Mouse (Mus musculus): Measurements from ENCODE around the gene Snd1. TPM values are rescaled to one million over a fixed set of nuclear protein-coding genes. Genes with fewer than 3 reads are reported as not detected.
A peak's percentile ranks its signal among the peaks of the same experiment; 100 is the strongest.

Gene Snd1
- total and polyA plus RNA-seq, 3 experiments, result 97.4 to 153 (median 109) TPM

GRCm38 (mm10) chr6:28754127-28754898 is 279.4 kb downstream of the Snd1 start:
- Histone ChIP-seq H3K9me3 (replicated peaks) (no peaks in the 10 kb centered on the region), H3K4me3 (ENCODE audit: low read depth, low read length) (no peak overlapping the region), H3K4me1 (ENCODE audit: insufficient read depth, low read depth, low read length) (peaks cover 18% of the 10 kb centered on the region), H3K36me3 (replicated peaks) (peaks cover 84% of the 10 kb centered on the region), H3K27me3 (ENCODE audit: insufficient read depth, low read length) (no peaks in the 10 kb centered on the region)
- ATAC-seq (ENCODE audit: extremely low read depth, insufficient number of reproducible peaks, low FRiP score, poor library complexity, severe bottlenecking), result peak; percentile 70
- TF ChIP-seq CTCF (IDR thresholded peaks at IDR 0.05; ENCODE audit: low read depth, low read length), result no peak
- no peak for TF ChIP-seq GATA2 (IDR thresholded peaks at IDR 0.05; ENCODE audit: borderline replicate concordance, low read depth, low read length)
- TF ChIP-seq TAL1 (conservative IDR thresholded peaks at IDR 0.05; ENCODE audit: low read depth, low read length), result no peak
- no peak for TF ChIP-seq POLR2AphosphoS5 (IDR thresholded peaks at IDR 0.05; ENCODE audit: insufficient replicate concordance, low read depth, low read length)
- TF ChIP-seq GATA1 (IDR thresholded peaks at IDR 0.05; ENCODE audit: borderline replicate concordance, low read length), result no peak
- DNase-seq (ENCODE audit: low spot score), result no peak

- Histone ChIP-seq H3K9me3 (replicated peaks) (no peaks in the 10 kb centered on the region), H3K36me3 (replicated peaks) (peaks cover 83% of the 10 kb centered on the region), H3K4me3 (ENCODE audit: low read depth, low read length) (no peak overlapping the region), H3K27me3 (ENCODE audit: insufficient read depth, low read length) (no peaks in the 10 kb centered on the region), H3K4me1 (ENCODE audit: insufficient read depth, low read depth, low read length) (peaks cover 18% of the 10 kb centered on the region)
- TF ChIP-seq TAL1 (conservative IDR thresholded peaks at IDR 0.05; ENCODE audit: low read depth, low read length), result no peak
- TF ChIP-seq POLR2AphosphoS5 (IDR thresholded peaks at IDR 0.05; ENCODE audit: insufficient replicate concordance, low read depth, low read length), result no peak
- no peak for TF ChIP-seq CTCF (IDR thresholded peaks at IDR 0.05; ENCODE audit: low read depth, low read length)
- no peak for TF ChIP-seq GATA1 (IDR thresholded peaks at IDR 0.05; ENCODE audit: borderline replicate concordance, low read length)
- TF ChIP-seq GATA2 (IDR thresholded peaks at IDR 0.05; ENCODE audit: borderline replicate concordance, low read depth, low read length), result no peak
- DNase-seq (ENCODE audit: low spot score) (no peak), ATAC-seq (ENCODE audit: extremely low read depth, insufficient number of reproducible peaks, low FRiP score, poor library complexity, severe bottlenecking) (no peak)
Observed at GRCm38 (mm10) chr6:28756306-28757018, 281.5 kb downstream of the Snd1 start.

GRCm38 (mm10) chr6:28758293-28758692 is 283.4 kb downstream of the Snd1 start:
- ATAC-seq (ENCODE audit: extremely low read depth, insufficient number of reproducible peaks, low FRiP score, poor library complexity, severe bottlenecking), result no peak
- no peak for DNase-seq (ENCODE audit: low spot score)
- no peaks in the 10 kb centered on the region for H3K27me3 ChIP-seq (ENCODE audit: insufficient read depth, low read length)
- H3K9me3 ChIP-seq (replicated peaks), result no peaks in the 10 kb centered on the region
- H3K4me3 ChIP-seq (ENCODE audit: low read depth, low read length), result no peak overlapping the region
- peaks cover 12% of the 10 kb centered on the region for H3K4me1 ChIP-seq (ENCODE audit: insufficient read depth, low read depth, low read length)
- H3K36me3 ChIP-seq (replicated peaks), result peaks cover 80% of the 10 kb centered on the region
- TF ChIP-seq POLR2AphosphoS5 (IDR thresholded peaks at IDR 0.05; ENCODE audit: insufficient replicate concordance, low read depth, low read length) (no peak), GATA1 (IDR thresholded peaks at IDR 0.05; ENCODE audit: borderline replicate concordance, low read length) (no peak), CTCF (IDR thresholded peaks at IDR 0.05; ENCODE audit: low read depth, low read length) (no peak), GATA2 (IDR thresholded peaks at IDR 0.05; ENCODE audit: borderline replicate concordance, low read depth, low read length) (no peak), TAL1 (conservative IDR thresholded peaks at IDR 0.05; ENCODE audit: low read depth, low read length) (no peak)

- ATAC-seq (ENCODE audit: extremely low read depth, insufficient number of reproducible peaks, low FRiP score, poor library complexity, severe bottlenecking), result no peak
- TF ChIP-seq POLR2AphosphoS5 (IDR thresholded peaks at IDR 0.05; ENCODE audit: insufficient replicate concordance, low read depth, low read length) (no peak), GATA1 (IDR thresholded peaks at IDR 0.05; ENCODE audit: borderline replicate concordance, low read length) (no peak), TAL1 (conservative IDR thresholded peaks at IDR 0.05; ENCODE audit: low read depth, low read length) (no peak), CTCF (IDR thresholded peaks at IDR 0.05; ENCODE audit: low read depth, low read length) (no peak), GATA2 (IDR thresholded peaks at IDR 0.05; ENCODE audit: borderline replicate concordance, low read depth, low read length) (no peak)
- Histone ChIP-seq H3K4me1 (ENCODE audit: insufficient read depth, low read depth, low read length) (no peaks in the 10 kb centered on the region), H3K27me3 (ENCODE audit: insufficient read depth, low read length) (no peaks in the 10 kb centered on the region), H3K36me3 (replicated peaks) (peaks cover 76% of the 10 kb centered on the region), H3K9me3 (replicated peaks) (no peaks in the 10 kb centered on the region), H3K4me3 (ENCODE audit: low read depth, low read length) (no peak overlapping the region)
- no peak for DNase-seq (ENCODE audit: low spot score)
Observed at GRCm38 (mm10) chr6:28761728-28762127, 286.8 kb downstream of the Snd1 start.

- no peak for TF ChIP-seq TAL1 (conservative IDR thresholded peaks at IDR 0.05; ENCODE audit: low read depth, low read length)
- no peak for TF ChIP-seq GATA2 (IDR thresholded peaks at IDR 0.05; ENCODE audit: borderline replicate concordance, low read depth, low read length)
- no peak for TF ChIP-seq GATA1 (IDR thresholded peaks at IDR 0.05; ENCODE audit: borderline replicate concordance, low read length)
- no peak for TF ChIP-seq CTCF (IDR thresholded peaks at IDR 0.05; ENCODE audit: low read depth, low read length)
- TF ChIP-seq POLR2AphosphoS5 (IDR thresholded peaks at IDR 0.05; ENCODE audit: insufficient replicate concordance, low read depth, low read length), result no peak
- H3K9me3 ChIP-seq (replicated peaks), result no peaks in the 10 kb centered on the region
- H3K36me3 ChIP-seq (replicated peaks), result peaks cover 76% of the 10 kb centered on the region
- H3K4me3 ChIP-seq (ENCODE audit: low read depth, low read length), result no peak overlapping the region
- no peaks in the 10 kb centered on the region for H3K4me1 ChIP-seq (ENCODE audit: insufficient read depth, low read depth, low read length)
- DNase-seq (ENCODE audit: low spot score) (no peak), ATAC-seq (ENCODE audit: extremely low read depth, insufficient number of reproducible peaks, low FRiP score, poor library complexity, severe bottlenecking) (no peak)
- no peaks in the 10 kb centered on the region for H3K27me3 ChIP-seq (ENCODE audit: insufficient read depth, low read length)
Observed at GRCm38 (mm10) chr6:28762132-28762775, 287.3 kb downstream of the Snd1 start.

GRCm38 (mm10) chr6:28766622-28767021 is 291.7 kb downstream of the Snd1 start:
- H3K27me3 ChIP-seq (ENCODE audit: insufficient read depth, low read length), result no peaks in the 10 kb centered on the region
- no peaks in the 10 kb centered on the region for H3K4me1 ChIP-seq (ENCODE audit: insufficient read depth, low read depth, low read length)
- no peaks in the 10 kb centered on the region for H3K9me3 ChIP-seq (replicated peaks)
- H3K36me3 ChIP-seq (replicated peaks), result peaks cover 84% of the 10 kb centered on the region
- H3K4me3 ChIP-seq (ENCODE audit: low read depth, low read length), result no peak overlapping the region
- DNase-seq (ENCODE audit: low spot score) (no peak), ATAC-seq (ENCODE audit: extremely low read depth, insufficient number of reproducible peaks, low FRiP score, poor library complexity, severe bottlenecking) (no peak)
- TF ChIP-seq GATA2 (IDR thresholded peaks at IDR 0.05; ENCODE audit: borderline replicate concordance, low read depth, low read length) (no peak), TAL1 (conservative IDR thresholded peaks at IDR 0.05; ENCODE audit: low read depth, low read length) (no peak), POLR2AphosphoS5 (IDR thresholded peaks at IDR 0.05; ENCODE audit: insufficient replicate concordance, low read depth, low read length) (no peak), CTCF (IDR thresholded peaks at IDR 0.05; ENCODE audit: low read depth, low read length) (no peak), GATA1 (IDR thresholded peaks at IDR 0.05; ENCODE audit: borderline replicate concordance, low read length) (no peak)

Measured in G1E (cell line).